Mouse (Mus musculus) embryo, embryonic 9.5 days (tissue): Measurements from ENCODE around the gene Ccdc186.
A peak's percentile ranks its signal among the peaks of the same experiment; 100 is the strongest.
"Not testable (repeated sequence)": the region's sequence is repeated elsewhere in the genome, so short reads cannot be mapped to it uniquely, and the experiment has no call there.

ENCODE experiments used
- DNase-seq: peaks from one replicate; pipeline ENCODE4 v3.0.0-alpha.2; 2017; ENCODE audit errors: extremely low spot score

The Ccdc186 gene

GRCm38 (mm10) chr19:56758311-56758710 is 63.7 kb downstream of the Ccdc186 start:
- no peak for DNase-seq

GRCm38 (mm10) chr19:56756412-56756811 is 65.6 kb downstream of the Ccdc186 start:
- no peak for DNase-seq

GRCm38 (mm10) chr19:56754456-56754855 is 67.5 kb downstream of the Ccdc186 start:
- not testable (repeated sequence) for DNase-seq

- no peak for DNase-seq
These were observed 71.3 kb downstream of the Ccdc186 start for GRCm38 (mm10) chr19:56750709-56751108.

GRCm38 (mm10) chr19:56749343-56749742 is 72.6 kb downstream of the Ccdc186 start:
- no peak for DNase-seq

- no peak for DNase-seq
These were observed 74.1 kb downstream of the Ccdc186 start for GRCm38 (mm10) chr19:56747878-56748277.

- no peak for DNase-seq
These were observed 75.4 kb downstream of the Ccdc186 start for GRCm38 (mm10) chr19:56746618-56747017.

- no peak for DNase-seq
These were observed 76.5 kb downstream of the Ccdc186 start for GRCm38 (mm10) chr19:56745528-56745927.

- DNase-seq: peak; percentile 24
These were observed 76.9 kb downstream of the Ccdc186 start for GRCm38 (mm10) chr19:56745061-56745460.
